Mouse (Mus musculus): ENCODE data around the gene Cox5b.
"Not testable (repeated sequence)": the region's sequence is repeated elsewhere in the genome, so short reads cannot be mapped to it uniquely, and the experiment has no call there.

The Cox5b gene

DNA sequence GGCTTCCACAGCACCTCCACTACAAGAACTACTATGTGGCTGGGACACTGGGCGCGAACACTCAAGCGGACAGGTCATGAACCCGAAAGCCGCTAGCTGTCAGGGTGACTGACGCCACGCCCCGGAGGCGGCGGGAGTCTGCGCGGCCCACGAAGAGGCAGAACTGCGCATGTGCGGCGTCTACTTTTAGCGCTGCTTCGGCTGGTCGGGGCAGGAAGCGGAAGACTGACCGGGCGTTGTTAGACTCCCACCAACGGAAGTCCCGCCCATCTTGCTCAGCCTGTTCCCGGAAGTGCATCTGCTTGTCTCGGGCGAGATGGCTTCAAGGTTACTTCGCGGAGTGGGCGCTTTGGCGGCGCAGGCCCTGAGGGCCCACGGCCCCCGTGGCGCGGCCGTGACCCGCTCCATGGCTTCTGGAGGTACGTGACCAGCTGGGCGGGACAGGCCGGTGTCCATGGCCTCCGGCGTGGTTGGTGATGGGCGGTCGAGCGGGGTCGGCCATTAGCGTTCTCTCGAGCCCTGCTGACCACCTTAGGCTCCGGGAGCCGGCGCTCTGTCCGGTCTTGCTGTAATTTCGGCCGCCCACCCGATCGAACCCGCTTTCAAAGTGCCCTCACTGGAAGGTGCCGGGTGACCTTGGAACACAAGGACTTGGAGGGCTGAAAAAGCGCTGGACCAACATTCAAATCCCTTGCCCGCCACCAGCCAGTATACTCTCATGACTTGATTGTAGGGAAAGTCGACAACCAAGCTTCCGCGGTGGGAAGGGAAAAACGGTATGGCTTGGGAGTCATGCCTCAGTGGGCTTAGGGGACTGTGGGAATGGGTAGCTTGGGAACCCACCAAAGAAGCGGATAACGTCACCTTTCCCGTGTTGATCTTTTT, at the start of gene Cox5b:
Gene Cox5b (plus strand): TSS at position 179 of the 885 bp plus-strand sequence.
- peak; percentile 91 to 96 for DNase-seq (ENCODE audit: low spot score in 2 of 2)

DNA sequence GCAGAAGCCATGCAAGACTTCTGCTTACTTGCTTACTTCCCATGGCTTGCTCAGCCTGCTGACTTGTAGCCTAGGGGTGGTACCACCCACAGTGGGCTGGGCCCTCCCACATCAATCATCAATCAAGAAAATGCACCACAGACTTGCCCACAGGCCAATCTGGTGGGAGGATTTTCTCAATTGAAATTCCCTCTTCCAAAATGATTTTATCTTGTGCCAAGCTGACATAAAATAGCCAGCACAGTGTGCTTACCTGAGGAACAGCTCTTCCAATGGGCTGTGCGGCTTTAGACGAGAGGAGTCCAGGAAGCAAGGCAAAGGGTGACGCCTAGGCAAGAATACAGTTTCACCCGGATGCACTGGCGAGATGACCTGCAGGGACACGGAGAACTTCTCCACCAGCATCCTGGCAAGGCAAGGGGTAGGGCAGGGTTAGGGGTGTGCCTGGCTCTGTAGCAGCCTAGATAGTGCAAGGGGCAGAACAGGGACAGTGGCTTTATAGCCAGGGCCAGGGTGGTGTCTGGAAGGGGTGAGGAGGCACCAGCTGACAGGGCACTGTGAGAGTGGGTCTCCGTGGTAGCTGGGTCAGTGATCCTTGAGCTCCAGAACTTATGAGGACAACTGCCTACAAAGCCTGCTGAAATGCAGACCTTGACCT, 47.2 kb upstream of the Cox5b start:
- no peak for DNase-seq (ENCODE audit: low spot score in 2 of 2)

DNA sequence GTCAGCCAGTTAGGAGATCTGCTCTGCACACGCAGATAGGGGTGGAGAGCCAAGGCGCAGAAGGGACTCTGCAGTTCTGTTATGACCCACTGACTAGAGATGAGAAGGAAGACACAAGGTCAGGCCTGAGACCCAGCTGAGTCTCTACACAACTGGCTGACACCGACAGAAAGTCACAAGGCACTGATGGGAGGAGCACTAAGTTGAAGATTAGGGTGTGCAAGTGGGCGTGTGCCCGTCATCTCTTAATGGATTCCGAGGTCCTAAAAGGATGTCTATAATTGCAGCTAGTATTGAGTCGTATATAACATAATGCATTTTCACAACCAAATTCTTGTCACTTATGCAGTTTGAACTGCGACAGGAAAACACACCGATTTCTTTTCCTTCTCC, 46.6 kb upstream of the Cox5b start:
- DNase-seq (ENCODE audit: low spot score in 2 of 2): no peak

DNA sequence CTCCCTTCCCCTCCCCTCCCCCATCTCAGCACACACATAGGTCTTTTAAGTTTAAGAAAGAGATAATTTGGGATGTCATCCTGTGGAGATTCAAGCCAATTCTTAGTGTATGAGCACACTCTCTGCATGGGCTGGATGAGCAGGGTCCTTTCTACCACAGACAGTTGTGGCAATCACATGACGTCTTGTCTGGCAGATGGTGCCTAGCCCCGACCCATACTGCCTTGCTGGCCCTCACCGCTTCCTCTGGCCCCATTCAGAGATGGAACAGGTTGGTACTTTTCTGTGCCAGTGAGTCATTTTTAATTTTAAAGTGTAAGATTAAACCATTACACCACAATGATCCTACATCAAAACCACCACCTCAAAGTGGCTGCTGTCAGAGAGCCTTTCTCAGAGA, 45.0 kb upstream of the Cox5b start:
- DNase-seq (ENCODE audit: low spot score in 2 of 2): no peak

DNA sequence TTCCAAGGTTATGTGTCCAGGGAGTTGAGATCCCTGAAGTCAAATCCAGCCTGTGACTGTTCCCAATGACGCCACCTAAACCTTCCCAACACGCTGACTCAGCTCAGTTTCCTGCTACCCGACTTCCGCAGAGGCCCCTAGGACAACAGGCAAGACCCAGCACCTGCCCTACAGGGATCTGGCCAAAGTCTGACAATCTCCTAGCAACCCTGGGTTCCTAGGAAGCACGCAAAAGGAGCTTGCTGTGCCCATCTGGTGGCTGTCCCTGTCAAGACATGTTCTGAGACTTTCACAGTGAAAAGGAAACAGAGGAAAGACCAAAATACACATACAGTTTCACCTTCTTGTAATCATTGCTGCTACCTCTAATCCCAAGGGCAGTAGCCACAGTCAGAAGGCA, 43.6 kb upstream of the Cox5b start:
- DNase-seq (ENCODE audit: low spot score in 2 of 2): no peak

DNA sequence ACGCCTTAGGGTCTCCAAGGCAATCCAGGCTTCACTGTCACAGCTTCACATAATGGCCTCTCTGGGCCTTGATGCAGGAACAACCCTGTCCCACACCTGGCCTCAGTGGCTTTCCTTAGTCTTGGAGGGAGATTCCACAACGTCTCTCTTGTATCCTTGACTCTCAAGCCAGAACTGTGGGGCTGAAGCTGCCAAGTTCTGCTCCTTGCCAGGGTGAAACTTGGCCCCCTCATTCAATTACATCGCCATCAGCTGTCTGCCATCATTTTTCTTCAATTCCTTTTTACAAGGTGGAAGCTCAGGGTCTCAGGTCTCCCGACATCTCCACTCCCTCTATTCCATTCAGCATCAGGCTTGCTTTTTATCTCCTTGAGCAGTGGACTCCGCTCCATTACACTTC, 36.2 kb upstream of the Cox5b start:
- DNase-seq (ENCODE audit: low spot score in 2 of 2): no peak

DNA sequence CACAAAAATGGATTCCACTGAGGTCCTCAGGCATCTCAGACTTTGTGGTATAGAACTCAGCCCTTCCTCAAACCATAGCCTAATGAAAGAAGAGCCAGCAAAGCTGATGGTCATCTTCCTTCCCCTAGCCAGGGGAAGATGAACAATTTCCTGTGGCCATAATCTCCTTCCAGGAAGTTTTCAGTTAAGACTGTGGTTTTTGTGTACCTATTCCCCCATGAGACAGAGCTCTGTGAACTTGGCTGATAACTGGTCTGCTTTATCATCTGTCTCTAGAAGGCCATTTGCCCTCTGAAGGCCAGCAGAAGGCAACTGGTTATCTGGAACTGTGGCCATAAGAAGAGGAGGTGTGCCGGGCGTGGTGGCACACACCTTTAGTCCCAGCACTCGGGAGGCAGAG, 35.0 kb upstream of the Cox5b start:
- DNase-seq (ENCODE audit: low spot score in 2 of 2): no peak

DNA sequence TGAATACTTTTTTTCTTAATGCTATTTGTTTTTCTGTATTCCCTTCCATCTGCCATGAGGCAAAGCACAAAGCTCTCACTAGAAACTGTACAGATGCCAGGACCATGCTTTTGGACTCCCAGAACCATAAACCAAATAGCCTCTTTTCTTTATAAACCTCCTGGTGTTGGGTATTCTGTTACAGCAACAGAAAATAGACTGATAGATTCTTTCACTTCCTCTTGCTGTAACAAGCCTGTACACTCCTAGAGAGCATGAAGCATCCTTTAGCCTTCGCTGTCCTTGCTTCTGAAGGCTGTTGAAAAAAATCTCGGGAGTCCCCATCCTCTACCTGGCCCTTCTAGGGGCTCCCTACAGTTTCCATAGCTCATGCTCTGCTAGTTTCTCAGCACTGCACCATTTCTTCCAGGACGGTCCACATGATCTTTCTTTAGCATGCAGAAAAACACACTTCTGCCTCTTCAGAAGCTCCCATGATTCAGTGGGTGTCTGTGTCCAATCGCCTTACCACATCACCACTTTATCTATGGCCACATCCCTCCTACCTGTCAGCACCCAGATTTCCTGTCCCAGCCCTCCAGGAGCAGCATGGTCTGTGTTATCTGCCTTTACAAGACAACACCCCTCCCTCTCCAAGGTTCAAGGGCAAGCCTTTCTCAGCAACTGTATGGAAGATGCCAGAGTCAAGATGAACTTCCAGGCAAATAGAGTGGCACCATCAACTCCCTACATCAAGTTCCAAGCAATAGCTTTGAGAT, 33.4 kb upstream of the Cox5b start:
- no peak for DNase-seq (ENCODE audit: low spot score in 2 of 2)

DNA sequence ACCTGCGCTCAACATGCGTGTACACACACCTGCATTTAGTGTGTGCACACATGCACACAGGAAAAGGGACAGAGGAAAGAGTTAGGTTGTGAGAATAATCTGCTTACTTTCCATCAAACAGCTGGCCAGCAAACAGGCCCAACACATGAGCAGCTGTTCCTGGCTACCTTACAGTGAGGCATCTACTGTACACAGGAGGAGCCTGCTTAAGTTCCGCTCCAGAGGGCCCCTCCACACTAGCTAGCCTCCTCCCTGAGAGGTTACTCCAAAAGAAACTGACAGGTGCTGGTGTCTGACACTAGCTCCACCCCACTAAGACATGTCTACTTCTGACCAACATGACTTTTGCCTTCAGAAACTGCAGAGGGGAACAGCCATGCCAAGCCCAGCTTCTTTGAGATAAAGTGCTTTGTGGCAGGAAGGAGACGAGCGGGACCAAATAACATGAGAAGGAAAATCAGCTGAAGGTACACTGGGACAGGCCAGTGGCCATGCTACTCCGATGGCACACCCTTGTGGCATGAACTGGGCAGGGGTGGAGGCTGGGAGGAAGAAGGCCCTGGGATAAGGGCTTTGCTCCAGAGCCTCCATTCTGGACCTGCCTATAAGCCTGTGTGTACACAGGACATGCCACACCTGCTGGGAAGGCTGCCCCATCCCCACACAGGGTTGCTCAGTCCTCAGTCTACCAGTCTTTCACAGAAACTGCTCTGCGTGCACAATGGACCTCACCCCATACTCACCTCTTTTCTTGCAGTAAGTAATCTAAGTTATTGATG, 32.4 kb upstream of the Cox5b start:
- no peak for DNase-seq (ENCODE audit: low spot score in 2 of 2)

DNA sequence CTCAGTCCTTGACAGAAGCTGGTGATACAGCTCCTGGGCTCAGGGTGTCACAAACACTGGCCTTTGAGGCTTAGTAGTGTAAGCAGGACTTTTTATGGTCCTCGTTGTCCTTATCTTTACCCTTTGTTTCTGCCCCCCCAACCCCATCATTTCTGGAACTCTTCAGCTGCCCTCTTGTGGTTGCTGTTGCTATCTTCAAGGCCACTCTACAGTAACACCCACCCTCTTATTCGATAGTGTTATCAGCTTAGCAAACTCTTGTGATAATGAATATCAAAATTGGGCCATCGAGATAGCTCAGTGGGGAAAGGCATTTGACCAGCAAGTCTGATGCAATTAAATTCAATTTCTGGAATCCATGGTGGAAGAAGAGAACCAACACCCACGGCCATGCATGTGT, 26.8 kb upstream of the Cox5b start:
- DNase-seq (ENCODE audit: low spot score in 2 of 2): peak in 1 of 2 experiments; percentile 23

DNA sequence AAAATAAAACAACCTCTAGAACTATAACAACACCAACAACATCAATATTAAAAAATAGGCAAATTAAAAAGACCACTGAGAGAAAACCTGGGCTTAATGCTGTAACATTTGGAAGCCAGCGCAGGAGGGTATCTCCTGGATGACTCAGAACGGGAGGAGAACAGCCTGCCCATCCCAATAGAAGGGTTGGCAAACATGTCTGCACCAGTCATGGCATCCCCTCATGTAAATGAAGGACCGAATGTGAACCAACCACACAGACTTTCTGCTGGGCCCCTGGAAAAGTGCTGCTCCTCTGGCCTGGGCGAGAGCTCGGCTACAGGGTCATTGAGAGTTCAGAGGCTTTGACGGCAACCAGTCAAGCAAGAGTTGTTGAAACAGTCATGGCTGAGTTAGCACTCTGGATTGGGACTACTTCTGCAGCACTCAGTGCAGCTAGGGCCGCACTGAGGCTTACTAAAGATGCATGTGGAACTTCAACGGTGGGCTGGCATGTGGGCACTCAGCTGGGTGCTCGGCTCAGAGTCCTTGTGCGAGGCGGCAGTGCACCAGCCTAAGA, 26.0 kb upstream of the Cox5b start:
- DNase-seq (ENCODE audit: low spot score in 2 of 2): no peak

DNA sequence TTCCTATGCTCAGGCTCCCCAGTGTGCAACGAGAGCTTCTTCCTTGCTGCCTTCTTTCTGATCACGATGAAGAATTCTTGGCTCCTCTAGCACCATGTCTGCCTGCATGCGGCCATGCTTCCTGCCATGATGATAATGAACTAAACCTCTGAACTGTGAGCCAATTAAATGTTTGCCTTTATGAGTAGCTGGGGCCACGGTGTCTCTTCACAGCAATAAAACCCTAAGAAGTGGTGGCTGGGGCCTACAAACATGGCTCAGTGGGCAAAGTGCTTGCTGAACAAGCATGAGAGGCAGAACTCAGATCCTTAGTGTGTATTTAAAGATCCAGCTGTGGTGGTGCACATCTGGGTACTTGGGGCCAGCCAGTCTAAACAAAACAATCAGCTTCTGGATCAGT, 25.3 kb upstream of the Cox5b start:
- DNase-seq (ENCODE audit: low spot score in 2 of 2): no peak

DNA sequence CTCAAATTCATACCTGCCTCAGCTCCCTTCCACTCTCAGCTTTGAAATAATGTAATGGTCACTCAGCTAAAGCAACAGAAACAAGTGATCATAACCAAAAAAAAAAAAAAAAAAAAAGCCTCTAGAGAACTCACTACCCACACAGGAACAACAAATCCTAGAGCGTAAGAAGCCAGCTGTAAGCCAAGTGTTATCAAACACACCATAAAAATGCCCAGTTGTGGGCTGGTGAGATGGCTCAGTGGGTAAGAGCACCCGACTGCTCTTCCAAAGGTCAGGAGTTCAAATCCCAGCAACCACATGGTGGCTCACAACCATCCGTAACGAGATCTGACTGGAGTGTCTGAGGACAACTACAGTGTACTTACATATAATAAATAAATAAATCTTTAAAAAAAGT, 23.2 kb upstream of the Cox5b start:
- DNase-seq (ENCODE audit: low spot score in 2 of 2): not testable (repeated sequence)

DNA sequence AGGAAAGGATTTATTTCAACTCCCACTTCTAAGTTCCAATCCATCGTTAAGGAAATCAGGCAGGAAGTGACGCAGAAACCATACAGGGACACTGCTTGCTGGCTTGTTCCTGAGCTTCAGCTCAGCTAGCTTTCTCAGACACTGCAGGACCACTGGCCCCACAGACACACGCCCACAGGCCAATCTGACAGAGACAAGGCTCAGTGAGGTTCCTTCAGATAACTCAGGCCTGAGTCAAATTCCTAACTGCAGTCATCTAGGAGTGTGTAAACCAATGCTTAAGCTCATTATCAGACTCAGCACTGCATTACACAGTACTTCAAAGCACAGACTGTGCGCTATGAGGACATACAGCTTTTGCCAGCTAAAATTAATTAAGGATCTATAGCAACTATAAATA, 21.0 kb upstream of the Cox5b start:
- no peak for DNase-seq (ENCODE audit: low spot score in 2 of 2)

DNA sequence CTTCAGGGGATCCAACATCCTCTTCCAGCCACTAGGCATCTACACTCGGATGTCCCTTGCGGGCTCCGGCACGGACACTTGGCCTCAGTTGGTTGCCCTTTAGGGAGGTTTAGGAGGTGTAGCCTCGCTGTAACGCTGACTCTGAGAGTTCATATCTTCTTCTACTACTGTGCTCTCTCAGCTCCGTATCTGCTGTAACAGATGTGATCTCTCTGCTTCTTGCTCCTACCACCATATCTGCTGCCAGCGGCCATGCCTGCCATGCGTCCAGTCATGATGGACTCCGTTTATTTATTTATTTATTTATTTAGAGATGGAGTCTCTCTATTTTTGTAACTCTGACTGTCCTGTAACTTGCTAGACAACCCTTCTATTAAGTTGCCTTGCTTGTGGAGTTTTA, 20.0 kb upstream of the Cox5b start:
- DNase-seq (ENCODE audit: low spot score in 2 of 2): no peak

DNA sequence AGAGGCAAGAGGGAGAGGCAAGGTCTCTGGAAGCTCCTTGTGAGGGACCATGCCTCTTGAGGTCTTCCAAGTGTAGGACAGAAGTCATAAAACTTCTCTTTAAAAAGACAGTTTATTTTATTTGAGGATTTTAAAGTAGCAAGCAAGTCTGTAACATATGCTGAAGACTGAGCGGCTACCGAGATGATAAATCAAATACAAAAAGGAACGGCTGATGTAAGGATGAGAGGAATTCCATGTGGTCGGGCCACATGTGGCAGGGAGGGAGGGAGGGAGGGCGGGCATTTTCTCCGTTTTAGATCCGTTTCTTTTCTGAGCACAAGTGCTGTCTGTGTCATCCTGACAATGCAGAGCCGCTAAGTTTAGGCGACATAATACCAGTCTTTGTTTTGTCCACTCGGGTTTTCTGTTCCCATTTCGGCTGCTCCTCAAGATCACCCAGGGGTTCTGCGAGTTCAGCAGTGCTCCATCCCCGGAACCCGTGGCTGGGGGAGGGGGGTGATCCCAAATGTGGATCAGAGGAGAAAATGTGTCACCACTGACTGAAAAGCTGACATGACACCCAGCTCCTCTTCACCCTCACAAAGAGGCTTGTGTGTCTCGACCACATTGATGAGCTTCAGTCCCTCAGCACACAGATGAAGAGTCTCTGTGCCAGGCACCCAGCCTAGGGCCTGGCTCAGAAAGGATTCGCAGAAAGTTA, 18.4 kb upstream of the Cox5b start:
- peak in 1 of 2 experiments; percentile 10 for DNase-seq (ENCODE audit: low spot score in 2 of 2)

DNA sequence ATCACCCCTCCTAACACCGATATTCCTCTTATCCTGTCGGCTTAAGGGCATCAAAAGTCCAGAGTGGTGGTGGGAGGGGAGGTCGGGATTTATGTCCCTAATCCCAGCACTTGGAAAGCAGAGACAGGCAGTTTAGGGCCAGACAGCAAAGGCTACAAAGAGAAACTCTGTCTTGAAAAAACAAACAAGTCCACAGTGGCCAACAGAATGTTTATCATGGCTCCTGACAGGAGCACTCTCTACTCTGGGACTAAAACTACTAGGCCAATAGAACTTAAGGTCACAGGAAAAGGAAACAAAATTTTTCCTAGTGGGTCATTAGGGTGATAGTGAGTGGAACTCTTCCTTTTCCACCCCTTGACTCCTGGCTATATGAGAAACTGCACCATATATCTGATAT, 16.3 kb upstream of the Cox5b start:
- no peak for DNase-seq (ENCODE audit: low spot score in 2 of 2)

DNA sequence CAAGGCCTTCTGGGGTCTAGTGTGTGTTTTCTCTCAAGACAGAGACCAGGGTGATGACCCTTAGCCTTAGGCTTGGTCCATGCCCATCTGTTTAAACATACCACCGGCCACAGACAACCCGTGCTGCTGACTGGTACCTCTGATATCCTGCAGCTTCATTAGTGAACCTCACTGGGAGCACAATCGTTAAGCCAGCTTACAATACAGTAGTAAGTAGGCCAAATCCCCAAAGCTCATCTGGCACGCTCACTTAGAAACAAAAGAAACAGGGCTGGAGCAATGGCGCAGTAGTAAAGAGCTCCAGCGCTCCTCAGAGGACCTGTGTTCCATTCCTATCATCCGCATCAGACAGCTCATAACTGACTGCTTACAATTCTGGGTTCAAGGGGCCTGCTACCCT, 10.4 kb upstream of the Cox5b start:
- no peak for DNase-seq (ENCODE audit: low spot score in 2 of 2)

DNA sequence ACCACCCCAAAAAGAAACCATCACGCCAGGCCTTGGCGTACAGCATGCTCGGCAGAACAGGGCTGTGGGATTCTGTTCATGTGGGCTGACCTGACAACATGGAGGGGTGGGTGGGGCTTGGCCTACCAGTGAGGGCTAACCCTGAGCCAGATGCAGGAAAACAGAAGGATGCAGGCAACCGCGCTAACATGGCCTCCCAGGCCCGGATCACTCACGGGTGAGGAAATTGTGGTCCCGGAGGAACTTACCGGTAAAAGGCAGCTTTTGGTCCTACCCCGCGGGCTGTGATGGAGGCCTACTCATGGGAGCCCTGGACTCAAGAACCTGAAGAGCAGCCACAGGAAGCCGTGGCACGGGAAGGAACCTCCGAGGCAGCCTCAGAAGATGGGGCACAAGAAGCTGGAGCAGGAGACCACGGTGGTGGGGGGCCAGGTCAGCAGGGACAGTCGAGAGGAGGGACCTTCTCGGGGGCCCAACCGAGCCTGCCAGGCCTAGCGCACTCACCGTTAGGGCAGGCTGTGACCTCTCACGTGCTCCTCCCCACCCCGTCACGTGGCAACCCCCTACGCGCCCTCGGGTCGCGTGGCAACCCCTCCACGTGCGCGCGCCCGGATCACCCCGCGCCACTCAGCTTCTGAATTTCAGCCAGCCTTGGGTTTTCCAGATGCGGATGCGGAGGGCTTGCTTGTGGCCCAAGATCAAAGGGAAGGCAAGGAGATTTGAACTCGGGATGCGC, 8.5 kb upstream of the Cox5b start, which contains the start of gene Fam178b:
Gene Fam178b (minus strand): TSS at position 564 of the 736 bp plus-strand sequence.
- DNase-seq (ENCODE audit: low spot score in 2 of 2): no peak
